Mouse (Mus musculus): Measurements from ENCODE around the gene Olfr213. TPM values are rescaled to one million over a fixed set of nuclear protein-coding genes. Genes with fewer than 3 reads are reported as not detected.
"Not testable (repeated sequence)": the region's sequence is repeated elsewhere in the genome, so short reads cannot be mapped to it uniquely, and the experiment has no call there.

Gene Olfr213
- polyA plus RNA-seq (2016; fragmentation: Nextera tagmentation; extraction: Ambion mirVana) = not detected in 2 replicates

GRCm38 (mm10) chr6:116538156-116538555, at the start of gene Olfr213:
Gene Olfr213 (plus strand): TSS chr6:116538456.
- Histone ChIP-seq H3K36me3 (no peaks in the 10 kb centered on the region), H3K27ac (no peak within 1 kb of the TSS), H3K9ac (no peak within 1 kb of the TSS), H3K27me3 (replicated peaks) (no peaks in the 10 kb centered on the region), H3K4me3 (no peak within 1 kb of the TSS), H3K9me3 (replicated peaks) (no peaks in the 10 kb centered on the region), H3K4me1 (no peaks in the 10 kb centered on the region), H3K4me2 (no peak within 1 kb of the TSS)
- WGBS (ENCODE audit: insufficient replicate concordance) = 72% methylated on average over 1 of the region's 1 CpGs
- ATAC-seq = no peak

GRCm38 (mm10) chr6:116488791-116489190, 49.5 kb upstream of the Olfr213 start, which contains the start of gene Olfr211:
Gene Olfr211 (plus strand): TSS chr6:116489091.
- 56% methylated on average over 4 of the region's 4 CpGs for WGBS (ENCODE audit: insufficient replicate concordance)

GRCm38 (mm10) chr6:116493742-116494141, 44.5 kb upstream of the Olfr213 start:
- no peaks in the 10 kb centered on the region for H3K27me3 ChIP-seq (replicated peaks)
- no peak overlapping the region for H3K27ac ChIP-seq
- 58% methylated on average over 5 of the region's 5 CpGs for WGBS (ENCODE audit: insufficient replicate concordance)
- no peak overlapping the region for H3K4me2 ChIP-seq
- no peaks in the 10 kb centered on the region for H3K36me3 ChIP-seq
- no peak overlapping the region for H3K9ac ChIP-seq
- no peaks in the 10 kb centered on the region for H3K9me3 ChIP-seq (replicated peaks)
- ATAC-seq = no peak
- H3K4me1 ChIP-seq = no peaks in the 10 kb centered on the region
- no peak overlapping the region for H3K4me3 ChIP-seq

More at GRCm38 (mm10) chr6:116488791-116489190, 49.5 kb upstream of the Olfr213 start, which contains the start of gene Olfr211:
- Histone ChIP-seq H3K27me3 (replicated peaks) (no peaks in the 10 kb centered on the region), H3K9me3 (replicated peaks) (no peaks in the 10 kb centered on the region), H3K4me2 (no peak within 1 kb of the TSS), H3K9ac (no peak within 1 kb of the TSS), H3K36me3 (no peaks in the 10 kb centered on the region), H3K4me3 (no peak within 1 kb of the TSS), H3K4me1 (no peaks in the 10 kb centered on the region), H3K27ac (no peak within 1 kb of the TSS)
- no peak for ATAC-seq

GRCm38 (mm10) chr6:116495960-116496359, 42.3 kb upstream of the Olfr213 start:
- Histone ChIP-seq H3K27ac (no peak overlapping the region), H3K4me3 (no peak overlapping the region), H3K4me1 (no peaks in the 10 kb centered on the region), H3K9ac (no peak overlapping the region), H3K9me3 (replicated peaks) (no peaks in the 10 kb centered on the region), H3K4me2 (no peak overlapping the region), H3K27me3 (replicated peaks) (no peaks in the 10 kb centered on the region), H3K36me3 (no peaks in the 10 kb centered on the region)
- no peak for ATAC-seq
- 47% methylated on average over 1 of the region's 1 CpGs for WGBS (ENCODE audit: insufficient replicate concordance)

GRCm38 (mm10) chr6:116506302-116507003, 31.8 kb upstream of the Olfr213 start, which contains the start of gene Olfr212:
Gene Olfr212 (plus strand): TSS chr6:116506516.
- not testable (repeated sequence) for H3K27ac ChIP-seq; ATAC-seq; H3K9ac ChIP-seq; H3K4me2 ChIP-seq; H3K36me3 ChIP-seq; H3K4me3 ChIP-seq; H3K4me1 ChIP-seq; H3K27me3 ChIP-seq (replicated peaks)
- WGBS (ENCODE audit: insufficient replicate concordance) = 82% methylated on average over 20 of the region's 20 CpGs
- H3K9me3 ChIP-seq (replicated peaks) = peaks cover 26% of the 10 kb centered on the region

GRCm38 (mm10) chr6:116514832-116515231, 23.4 kb upstream of the Olfr213 start:
- Histone ChIP-seq H3K4me1 (no peaks in the 10 kb centered on the region), H3K36me3 (no peaks in the 10 kb centered on the region), H3K9ac (no peak overlapping the region), H3K4me2 (no peak overlapping the region), H3K4me3 (no peak overlapping the region), H3K27ac (no peak overlapping the region), H3K9me3 (replicated peaks) (no peaks in the 10 kb centered on the region), H3K27me3 (replicated peaks) (no peaks in the 10 kb centered on the region)
- no peak for ATAC-seq

- H3K9ac ChIP-seq = no peak overlapping the region
- H3K4me2 ChIP-seq = no peak overlapping the region
- H3K27me3 ChIP-seq (replicated peaks) = no peaks in the 10 kb centered on the region
- no peak overlapping the region for H3K27ac ChIP-seq
- ATAC-seq = no peak
- no peak overlapping the region for H3K4me3 ChIP-seq
- 45% methylated on average over 2 of the region's 2 CpGs for WGBS (ENCODE audit: insufficient replicate concordance)
- H3K9me3 ChIP-seq (replicated peaks) = no peaks in the 10 kb centered on the region
- no peaks in the 10 kb centered on the region for H3K4me1 ChIP-seq
- H3K36me3 ChIP-seq = no peaks in the 10 kb centered on the region
Observed at GRCm38 (mm10) chr6:116542500-116542899, 4.2 kb downstream of the Olfr213 start.

GRCm38 (mm10) chr6:116550841-116551240, 12.6 kb downstream of the Olfr213 start, which contains the start of gene Gm5580:
Gene Gm5580 (plus strand): TSS chr6:116551141.
- not testable (repeated sequence) for H3K4me1 ChIP-seq; H3K27ac ChIP-seq; H3K4me2 ChIP-seq; H3K9me3 ChIP-seq (replicated peaks); H3K36me3 ChIP-seq; ATAC-seq; H3K27me3 ChIP-seq (replicated peaks); H3K4me3 ChIP-seq; H3K9ac ChIP-seq
- WGBS (ENCODE audit: insufficient replicate concordance) = 81% methylated on average over 11 of the region's 11 CpGs

- no peaks in the 10 kb centered on the region for H3K9me3 ChIP-seq (replicated peaks)
- no peaks in the 10 kb centered on the region for H3K27me3 ChIP-seq (replicated peaks)
- no peak within 1 kb of the TSS for H3K9ac ChIP-seq
- H3K36me3 ChIP-seq = no peaks in the 10 kb centered on the region
- no peaks in the 10 kb centered on the region for H3K4me1 ChIP-seq
- H3K27ac ChIP-seq = no peak within 1 kb of the TSS
- WGBS (ENCODE audit: insufficient replicate concordance) = 61% methylated on average over 1 of the region's 1 CpGs
- no peak for ATAC-seq
- H3K4me2 ChIP-seq = no peak within 1 kb of the TSS
- no peak within 1 kb of the TSS for H3K4me3 ChIP-seq
Observed at GRCm38 (mm10) chr6:116553935-116554334, 15.7 kb downstream of the Olfr213 start, which contains the start of gene Olfr214. Gene Olfr214 (plus strand): TSS chr6:116554235.

GRCm38 (mm10) chr6:116554952-116555351, 16.7 kb downstream of the Olfr213 start:
- Histone ChIP-seq H3K4me3 (no peak overlapping the region), H3K27ac (no peak overlapping the region), H3K27me3 (replicated peaks) (no peaks in the 10 kb centered on the region), H3K4me2 (no peak overlapping the region), H3K36me3 (no peaks in the 10 kb centered on the region), H3K9me3 (replicated peaks) (no peaks in the 10 kb centered on the region), H3K4me1 (no peaks in the 10 kb centered on the region), H3K9ac (no peak overlapping the region)
- 41% methylated on average over 3 of the region's 3 CpGs for WGBS (ENCODE audit: insufficient replicate concordance)
- ATAC-seq = no peak

- H3K4me2 ChIP-seq = no peak overlapping the region
- ATAC-seq = no peak
- H3K36me3 ChIP-seq = no peaks in the 10 kb centered on the region
- H3K4me1 ChIP-seq = no peaks in the 10 kb centered on the region
- H3K9me3 ChIP-seq (replicated peaks) = no peaks in the 10 kb centered on the region
- no peaks in the 10 kb centered on the region for H3K27me3 ChIP-seq (replicated peaks)
- no peak overlapping the region for H3K4me3 ChIP-seq
- H3K9ac ChIP-seq = no peak overlapping the region
- no peak overlapping the region for H3K27ac ChIP-seq
- WGBS (ENCODE audit: insufficient replicate concordance) = 17% methylated on average over 3 of the region's 3 CpGs
Observed at GRCm38 (mm10) chr6:116569834-116570233, 31.6 kb downstream of the Olfr213 start.

- H3K36me3 ChIP-seq = no peaks in the 10 kb centered on the region
- H3K4me2 ChIP-seq = no peak within 1 kb of the TSS
- H3K27ac ChIP-seq = no peak within 1 kb of the TSS
- no peaks in the 10 kb centered on the region for H3K4me1 ChIP-seq
- ATAC-seq = no peak
- no peak within 1 kb of the TSS for H3K9ac ChIP-seq
- no peak within 1 kb of the TSS for H3K4me3 ChIP-seq
- no peaks in the 10 kb centered on the region for H3K27me3 ChIP-seq (replicated peaks)
- 68% methylated on average over 4 of the region's 4 CpGs for WGBS (ENCODE audit: insufficient replicate concordance)
- H3K9me3 ChIP-seq (replicated peaks) = no peaks in the 10 kb centered on the region
Observed at GRCm38 (mm10) chr6:116584095-116584494, 45.8 kb downstream of the Olfr213 start, which contains the start of gene Olfr215. Gene Olfr215 (minus strand): TSS chr6:116584195.

Data from liver, embryonic 12.5 days (tissue).